Mouse (Mus musculus) stomach, postnatal 0 days (tissue): Measurements from ENCODE around the gene Calml4. TPM values are rescaled to one million over a fixed set of nuclear protein-coding genes. Genes with fewer than 3 reads are reported as not detected.

Source experiments
- ATAC-seq: fragments of 200-750 bp; cut with Nextera tagmentation; 2 replicates; pipeline ENCODE4 v1.8.0; 2017; ENCODE audit not compliant: low FRiP score, low TSS enrichment
- DNase-seq: peaks from one replicate; pipeline ENCODE4 v3.0.0-alpha.2; 2016; ENCODE audit warnings: low spot score
- H3K27ac ChIP-seq: fragments of 300-500 bp; sonication (generic); replicated peaks from 2 replicates; pipeline ENCODE4 v1.5.1; 2014; ENCODE audit warnings: mild to moderate bottlenecking, control low read depth
- H3K27me3 ChIP-seq: fragments of 300-500 bp; sonication (generic); 2 replicates; pipeline ENCODE4 v1.6.1; 2014; ENCODE audit warnings: low read length; ENCODE audit not compliant: control insufficient read depth, insufficient read depth
- H3K36me3 ChIP-seq: fragments of 300-500 bp; sonication (generic); 2 replicates; pipeline ENCODE4 v1.6.1; 2014; ENCODE audit warnings: low read length, mixed read lengths; ENCODE audit not compliant: control insufficient read depth, insufficient read depth
- H3K4me1 ChIP-seq: fragments of 300-500 bp; sonication (generic); replicated peaks from 2 replicates; pipeline ENCODE4 v1.6.1; 2014; ENCODE audit warnings: antibody characterized with exemption; ENCODE audit not compliant: control insufficient read depth, insufficient read depth
- H3K4me2 ChIP-seq: fragments of 300-500 bp; sonication (generic); replicated peaks from 2 replicates; pipeline ENCODE4 v1.6.1; 2014; ENCODE audit warnings: low read depth, mild to moderate bottlenecking, control low read depth, moderate library complexity
- H3K4me3 ChIP-seq: fragments of 300-500 bp; sonication (generic); 2 replicates; pipeline ENCODE4 v1.5.1; 2014; ENCODE audit warnings: low read depth, low read length, control low read depth
- H3K9ac ChIP-seq: fragments of 300-500 bp; sonication (generic); 2 replicates; pipeline ENCODE4 v1.6.1; 2014; ENCODE audit warnings: mild to moderate bottlenecking, low read length, control low read depth, mixed read lengths
- H3K9me3 ChIP-seq: fragments of 300-500 bp; sonication (generic); 2 replicates; pipeline ENCODE4 v1.6.1; 2016; ENCODE audit warnings: low read length; ENCODE audit not compliant: control insufficient read depth
- CTCF ChIP-seq: IDR thresholded peaks from 2 replicates; pipeline ENCODE4 v1.5.1; 2016; ENCODE audit warnings: antibody characterized with exemption, low read depth, mild to moderate bottlenecking, moderate library complexity
- EP300 ChIP-seq: optimal IDR thresholded peaks from 2 replicates; pipeline ENCODE3; 2016; ENCODE audit warnings: antibody characterized with exemption
- WGBS: fragments of 180-500 bp; shearing (Covaris S2); extraction: QIAGEN DNeasy Blood & Tissue Kit; methylation state at CpG from one replicate; pipeline ENCODE4 v1.1.7; 2014; 5-methylcytosine and 5-hydroxymethylcytosine counted together
- polyA plus RNA-seq: library from polyadenylated mRNA; unstranded; fragments of >200 nt; fragmentation: Nextera tagmentation; extraction: Ambion mirVana; gene quantifications from 2 replicates; pipeline ENCODE4 v1.2.1, GENCODE M21; 2015

Gene Calml4
- polyA plus RNA-seq, 1 experiment from 2014 or later = 21.6 TPM

DNA sequence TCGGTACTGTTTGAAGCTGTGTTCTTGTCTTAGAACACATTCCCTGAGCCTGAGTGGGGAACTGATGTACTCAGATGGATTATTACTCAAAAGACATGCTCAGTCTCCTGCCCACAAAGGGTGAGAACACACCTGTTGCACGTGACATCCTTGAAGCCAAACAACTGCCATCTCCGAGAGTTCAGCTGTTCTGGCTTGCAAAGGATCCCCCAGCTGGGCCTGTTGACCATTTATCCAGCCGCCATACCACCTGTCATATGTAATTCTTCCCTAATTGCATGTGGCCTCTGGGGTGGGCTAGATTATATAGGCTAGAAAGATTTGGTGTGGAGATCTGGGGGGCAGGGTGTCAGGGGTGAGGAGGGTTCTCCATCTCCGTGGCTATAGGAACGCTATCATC lies 37.1 kb upstream of the Calml4 start:
- no peaks in the 10 kb centered on the region; the same call in 1 of the 2 replicates for H3K4me1 ChIP-seq
- 62% methylated on average over 6 of the region's 6 CpGs for WGBS
- no peak overlapping the region for H3K9ac ChIP-seq
- no peaks in the 10 kb centered on the region for H3K9me3 ChIP-seq
- no peak overlapping the region for H3K4me2 ChIP-seq
- no peak overlapping the region for H3K4me3 ChIP-seq
- H3K36me3 ChIP-seq = no peaks in the 10 kb centered on the region
- H3K27ac ChIP-seq = no peak overlapping the region
- no peaks in the 10 kb centered on the region for H3K27me3 ChIP-seq
- TF ChIP-seq EP300 (no peak), CTCF (no peak)
- ATAC-seq (no peak), DNase-seq (no peak)

GRCm38 (mm10) chr9:62821811-62822210 lies 36.1 kb upstream of the Calml4 start:
- no peaks in the 10 kb centered on the region; the same call in 1 of the 2 replicates for H3K4me1 ChIP-seq
- H3K9me3 ChIP-seq = no peaks in the 10 kb centered on the region
- WGBS = 93% methylated on average over 7 of the region's 7 CpGs
- TF ChIP-seq EP300 (no peak), CTCF (0 out of 2 replicates have a peak, but pooled peaks have one; percentile 6)
- no peaks in the 10 kb centered on the region for H3K36me3 ChIP-seq
- H3K9ac ChIP-seq = no peak overlapping the region
- DNase-seq (no peak), ATAC-seq (no peak)
- H3K4me2 ChIP-seq = no peak overlapping the region
- no peak overlapping the region for H3K4me3 ChIP-seq
- no peak overlapping the region for H3K27ac ChIP-seq
- H3K27me3 ChIP-seq = no peaks in the 10 kb centered on the region

DNA sequence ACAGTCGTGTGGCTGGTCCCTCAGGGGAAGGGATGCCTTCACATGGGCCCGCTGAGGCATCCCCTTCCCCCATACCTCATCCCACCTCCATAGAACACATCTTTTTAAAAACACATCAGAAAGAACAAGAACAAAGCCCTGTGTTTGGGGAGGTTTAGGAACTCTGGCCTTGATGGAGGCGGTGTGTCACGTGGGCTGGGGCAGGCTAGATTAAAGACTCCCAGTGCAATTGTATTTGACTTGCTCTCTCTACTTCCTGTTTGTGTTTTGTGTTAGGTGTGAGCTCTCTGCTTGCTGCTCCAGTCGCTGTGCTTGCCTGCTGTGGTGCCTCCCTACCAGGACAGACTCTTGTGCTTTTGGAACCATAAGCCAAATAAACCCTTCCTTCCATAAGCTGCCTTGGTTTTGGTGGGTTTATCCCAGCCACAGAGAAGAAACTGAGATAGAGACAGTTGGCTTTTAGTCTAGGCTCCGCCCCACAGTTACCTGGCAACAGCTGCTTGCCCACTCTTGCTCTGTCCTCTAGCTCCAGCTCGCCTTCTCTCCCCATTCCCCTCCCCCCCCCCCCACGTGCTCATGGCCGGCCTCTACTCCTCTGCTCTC lies 32.0 kb upstream of the Calml4 start:
- H3K4me2 ChIP-seq = no peak overlapping the region
- 25% methylated on average over 6 of the region's 9 CpGs for WGBS
- H3K27ac ChIP-seq = 0 out of 2 replicates have a peak overlapping the region, but pooled peaks have one; percentile 24
- TF ChIP-seq CTCF (no peak), EP300 (no peak)
- no peak overlapping the region for H3K9ac ChIP-seq
- DNase-seq = no peak
- H3K4me3 ChIP-seq = no peak overlapping the region
- ATAC-seq = no peak
- H3K36me3 ChIP-seq = no peaks in the 10 kb centered on the region
- H3K4me1 ChIP-seq = no peaks in the 10 kb centered on the region
- no peaks in the 10 kb centered on the region for H3K9me3 ChIP-seq
- H3K27me3 ChIP-seq = no peaks in the 10 kb centered on the region

DNA sequence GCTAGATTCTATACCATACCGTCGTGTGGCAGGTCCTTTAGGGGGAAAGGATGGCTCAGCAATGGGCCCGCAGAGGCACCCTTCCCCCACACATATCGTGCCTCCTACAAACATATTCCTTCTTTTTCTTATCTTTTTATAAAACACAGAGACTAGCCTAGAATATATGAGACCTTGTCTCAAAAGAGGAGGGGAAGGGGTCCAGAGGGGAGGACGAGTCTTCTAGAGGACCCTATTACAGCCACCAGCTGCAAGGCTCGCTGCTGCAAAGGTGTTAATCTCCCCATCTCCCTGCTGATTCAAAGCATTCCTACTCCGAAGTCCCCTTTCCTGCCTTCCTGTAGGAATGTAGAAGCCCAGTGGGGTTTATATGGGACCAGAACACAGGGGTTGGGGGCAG lies 31.4 kb upstream of the Calml4 start:
- ATAC-seq (no peak), DNase-seq (no peak)
- no peaks in the 10 kb centered on the region for H3K9me3 ChIP-seq
- no peaks in the 10 kb centered on the region for H3K27me3 ChIP-seq
- H3K4me2 ChIP-seq = no peak overlapping the region
- no peaks in the 10 kb centered on the region for H3K4me1 ChIP-seq
- H3K4me3 ChIP-seq = no peak overlapping the region
- 24% methylated on average over 7 of the region's 7 CpGs for WGBS
- TF ChIP-seq CTCF (no peak), EP300 (no peak)
- no peaks in the 10 kb centered on the region for H3K36me3 ChIP-seq
- H3K27ac ChIP-seq = 0 out of 2 replicates have a peak overlapping the region, but pooled peaks have one; percentile 24
- H3K9ac ChIP-seq = no peak overlapping the region

- Histone ChIP-seq H3K9ac (no peak overlapping the region), H3K9me3 (no peaks in the 10 kb centered on the region), H3K4me1 (no peaks in the 10 kb centered on the region), H3K4me3 (peak overlapping the region; percentile 25), H3K36me3 (no peaks in the 10 kb centered on the region), H3K27ac (peak overlapping the region; percentile 41; the same call in 1 of the 2 replicates), H3K27me3 (no peaks in the 10 kb centered on the region), H3K4me2 (peak overlapping the region; percentile 53)
- no peak for TF ChIP-seq EP300
- peak; percentile 72 for TF ChIP-seq CTCF
- 6% methylated on average over 24 of the region's 24 CpGs for WGBS
- ATAC-seq (no peak), DNase-seq (no peak)
Observed at GRCm38 (mm10) chr9:62827939-62828652, 29.8 kb upstream of the Calml4 start.

DNA sequence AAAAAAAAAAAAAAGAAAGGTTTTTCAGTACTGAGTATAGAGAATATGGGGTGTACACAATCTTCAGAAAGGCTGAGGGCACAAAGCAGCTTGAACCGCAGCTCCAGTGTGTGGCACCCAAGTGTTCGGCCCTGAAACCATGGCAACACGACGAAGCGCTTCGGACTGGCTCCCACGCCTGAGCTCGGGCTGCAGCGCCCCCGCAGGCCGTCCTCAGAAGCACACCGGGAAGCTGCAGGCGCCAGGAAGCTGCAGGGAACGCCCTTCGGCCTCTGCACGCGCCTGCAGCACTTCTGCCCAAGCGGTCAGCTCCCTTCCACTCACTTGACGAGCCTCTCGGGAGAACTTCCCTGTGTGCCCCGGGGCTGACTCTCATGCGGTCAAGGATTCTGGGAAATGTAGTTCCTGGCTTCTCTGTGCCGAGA lies 29.2 kb upstream of the Calml4 start:
- no peaks in the 10 kb centered on the region for H3K36me3 ChIP-seq
- H3K4me2 ChIP-seq = peak overlapping the region; percentile 53
- peak overlapping the region; percentile 25 for H3K4me3 ChIP-seq
- TF ChIP-seq CTCF = peak; percentile 98
- no peak for TF ChIP-seq EP300
- no peaks in the 10 kb centered on the region for H3K27me3 ChIP-seq
- H3K4me1 ChIP-seq = no peaks in the 10 kb centered on the region
- H3K27ac ChIP-seq = no peak overlapping the region
- peak; percentile 98 for DNase-seq
- ATAC-seq = peak; percentile 99
- 0% methylated on average over 23 of the region's 23 CpGs for WGBS
- H3K9me3 ChIP-seq = no peaks in the 10 kb centered on the region
- no peak overlapping the region for H3K9ac ChIP-seq
